Mouse (Mus musculus): Measurements from ENCODE around the gene Tns3.

Tns3 gene

DNA sequence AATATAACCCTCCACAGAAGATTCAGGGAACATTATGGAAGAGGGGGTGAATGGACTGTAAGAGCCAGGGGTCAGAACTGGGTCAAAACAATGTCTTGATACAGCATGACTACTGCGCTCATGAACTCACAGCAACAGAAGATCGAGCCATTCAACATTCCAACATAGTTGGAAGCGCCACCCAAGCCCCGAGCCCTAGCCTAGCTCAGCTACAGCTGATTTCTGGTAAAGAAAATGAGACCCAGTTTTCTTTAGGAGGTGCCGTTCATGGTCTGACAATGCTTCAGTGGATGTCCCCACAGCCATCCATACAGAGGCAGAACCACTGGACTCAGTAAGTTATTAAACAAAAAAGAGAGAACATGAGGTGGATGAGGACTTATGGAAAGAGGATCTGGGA is 224.1 kb downstream of the Tns3 start:
- no peak for DNase-seq (ENCODE audit: low read depth)

DNA sequence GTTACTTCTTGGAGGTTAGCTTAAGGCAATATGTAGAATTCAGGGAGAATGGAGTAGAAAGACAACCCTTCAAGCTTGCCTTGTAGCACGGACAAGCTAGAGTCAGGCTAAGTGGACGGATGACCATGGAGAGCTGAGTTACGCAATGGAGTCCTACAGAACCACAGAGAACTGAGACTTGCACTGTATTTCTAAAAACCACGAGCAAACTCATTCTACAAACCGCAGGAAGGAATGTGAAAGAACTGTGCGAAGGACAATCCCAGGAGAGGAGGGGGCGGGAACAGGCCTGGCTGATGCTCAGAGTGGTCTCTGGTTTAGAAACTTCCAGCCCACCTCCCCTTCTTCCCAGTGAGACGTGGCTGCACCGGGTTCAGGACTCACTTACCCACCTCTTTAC is 225.3 kb downstream of the Tns3 start:
- DNase-seq (ENCODE audit: low read depth): peak; percentile 65

GRCm38 (mm10) chr11:8438269-8438668 is 226.1 kb downstream of the Tns3 start:
- no peak for DNase-seq (ENCODE audit: low read depth)

- no peak for DNase-seq (ENCODE audit: low read depth)
Measured at GRCm38 (mm10) chr11:8435101-8435500, 229.2 kb downstream of the Tns3 start.

- DNase-seq (ENCODE audit: low read depth): no peak
Measured at GRCm38 (mm10) chr11:8434366-8434765, 230.0 kb downstream of the Tns3 start.

- DNase-seq (ENCODE audit: low read depth): no peak
Measured at GRCm38 (mm10) chr11:8433443-8433842, 230.9 kb downstream of the Tns3 start.

DNA sequence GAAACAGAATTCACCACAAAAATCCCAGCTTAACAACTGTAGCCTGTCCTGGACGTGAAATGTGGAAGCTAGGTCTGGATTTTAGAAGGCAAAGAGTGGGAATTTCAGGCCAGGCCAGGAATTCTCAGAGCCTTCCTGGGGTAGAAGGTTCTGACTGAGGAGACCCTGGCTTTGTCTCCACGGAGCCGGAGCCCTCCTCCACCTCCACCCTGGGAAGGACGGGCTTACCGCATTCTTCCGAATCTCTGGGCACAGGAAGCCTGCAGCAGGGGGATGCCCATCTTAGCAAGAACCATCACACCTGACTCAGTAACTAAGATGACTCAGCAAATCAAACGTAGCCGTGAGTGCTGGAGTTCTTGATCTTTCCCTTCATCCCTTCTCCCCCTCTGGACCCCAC is 231.4 kb downstream of the Tns3 start:
- no peak for DNase-seq (ENCODE audit: low read depth)

DNA sequence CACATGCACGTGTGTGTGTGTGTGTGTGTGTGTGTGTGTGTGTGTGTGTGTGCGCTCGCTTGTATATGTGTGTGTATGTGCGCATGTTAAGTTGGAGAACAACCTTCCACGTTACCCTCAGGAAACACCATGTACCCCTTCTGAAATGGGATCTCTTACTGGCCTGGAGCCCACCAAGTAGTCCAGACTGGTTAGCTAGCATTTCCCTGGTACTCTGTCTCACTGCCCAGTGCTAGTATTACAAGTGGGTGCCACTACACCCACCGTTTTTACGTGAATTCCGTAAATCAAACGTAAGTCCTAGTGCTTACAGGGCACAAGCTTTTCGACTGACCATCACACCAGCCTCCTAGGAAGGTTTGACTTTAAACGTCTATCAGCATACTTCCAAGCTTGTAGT is 236.7 kb downstream of the Tns3 start:
- no peak for DNase-seq (ENCODE audit: low read depth)

GRCm38 (mm10) chr11:8425226-8425570 is 239.1 kb downstream of the Tns3 start:
- no peak for DNase-seq (ENCODE audit: low read depth)

DNA sequence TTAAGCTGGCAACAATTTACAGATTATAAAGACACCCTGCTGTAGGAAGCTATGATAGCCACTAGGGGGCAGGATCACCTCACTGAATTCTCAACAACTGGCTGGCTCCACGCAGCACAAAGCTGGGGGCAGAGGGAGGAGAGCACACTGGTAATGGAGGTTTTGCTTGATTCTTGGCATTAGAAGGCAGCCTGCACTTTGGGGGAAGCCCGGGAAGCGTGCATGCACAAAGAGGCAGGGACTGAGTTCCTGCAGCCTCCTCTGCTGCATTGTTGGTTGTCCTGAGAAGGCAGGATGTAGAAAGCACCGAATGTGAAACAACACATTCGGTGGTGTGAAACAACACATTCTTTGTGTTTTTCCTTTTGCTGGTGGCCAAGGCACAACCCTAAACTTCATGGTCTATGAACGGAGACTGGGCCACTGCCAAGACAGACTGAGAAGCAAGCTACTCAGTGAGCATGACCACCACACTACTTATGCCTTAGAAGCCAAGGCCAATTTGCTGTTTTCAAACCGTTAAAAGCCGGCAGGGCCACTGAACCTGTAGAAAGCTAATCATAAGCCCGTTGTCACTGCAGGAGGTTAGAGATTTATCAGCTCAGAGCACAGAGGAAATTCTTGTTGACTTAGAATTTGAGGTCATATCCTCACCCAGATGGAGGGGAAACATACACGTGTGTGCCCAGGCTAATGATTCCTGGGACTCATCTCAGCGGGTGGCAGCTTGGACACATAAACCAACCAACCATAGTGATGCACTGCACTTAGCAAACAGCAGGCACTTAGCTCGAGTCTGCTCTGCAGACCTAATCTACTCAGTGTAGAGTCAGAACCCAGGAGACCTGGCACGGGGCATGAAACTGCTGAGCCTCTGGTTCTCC is 239.8 kb downstream of the Tns3 start:
- DNase-seq (ENCODE audit: low read depth): peak; percentile 79

GRCm38 (mm10) chr11:8405225-8405899 is 259.0 kb downstream of the Tns3 start:
- DNase-seq (ENCODE audit: low read depth): peak; percentile 54

DNA sequence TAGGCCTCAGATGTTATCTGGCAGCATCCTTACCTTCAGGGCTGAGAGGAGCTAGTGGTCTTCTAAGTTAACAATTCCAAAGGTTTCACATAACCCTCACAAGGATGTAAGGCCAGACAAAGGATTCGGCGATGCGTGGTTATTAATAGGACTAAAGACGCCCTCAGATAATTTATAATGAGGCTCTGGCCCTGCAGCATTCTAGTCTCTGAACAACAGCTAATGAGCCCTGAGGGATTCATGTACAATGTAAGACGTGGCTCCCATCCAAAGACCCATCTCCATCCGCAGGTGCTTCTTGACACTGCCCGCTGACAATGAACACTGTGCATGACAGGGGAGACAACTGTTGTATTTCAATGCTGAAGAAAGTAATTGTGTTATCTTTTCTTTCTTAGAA is 263.0 kb downstream of the Tns3 start:
- no peak for DNase-seq (ENCODE audit: low read depth)

DNA sequence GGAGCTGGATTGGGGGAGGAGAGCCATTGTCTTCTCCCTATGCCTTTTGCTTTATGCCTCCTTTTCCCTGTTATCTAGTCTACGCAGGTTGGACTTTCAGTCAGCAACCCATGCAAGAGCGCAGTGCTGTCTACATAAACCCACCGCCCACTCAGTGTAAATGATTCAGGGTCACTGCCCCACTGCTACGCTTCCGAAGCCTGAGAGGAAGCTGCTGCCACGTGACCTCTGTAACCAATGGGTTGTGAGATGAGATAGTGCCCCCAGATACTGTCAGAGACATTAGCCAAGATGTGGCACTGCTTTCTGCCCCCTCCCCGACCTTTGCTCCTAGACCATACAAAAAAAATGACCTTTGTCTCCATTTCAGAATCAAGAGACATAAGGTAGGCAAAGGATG is 268.0 kb downstream of the Tns3 start:
- no peak for DNase-seq (ENCODE audit: low read depth)

- DNase-seq (ENCODE audit: low read depth): no peak
Measured at GRCm38 (mm10) chr11:8391564-8391963, 272.8 kb downstream of the Tns3 start.

DNA sequence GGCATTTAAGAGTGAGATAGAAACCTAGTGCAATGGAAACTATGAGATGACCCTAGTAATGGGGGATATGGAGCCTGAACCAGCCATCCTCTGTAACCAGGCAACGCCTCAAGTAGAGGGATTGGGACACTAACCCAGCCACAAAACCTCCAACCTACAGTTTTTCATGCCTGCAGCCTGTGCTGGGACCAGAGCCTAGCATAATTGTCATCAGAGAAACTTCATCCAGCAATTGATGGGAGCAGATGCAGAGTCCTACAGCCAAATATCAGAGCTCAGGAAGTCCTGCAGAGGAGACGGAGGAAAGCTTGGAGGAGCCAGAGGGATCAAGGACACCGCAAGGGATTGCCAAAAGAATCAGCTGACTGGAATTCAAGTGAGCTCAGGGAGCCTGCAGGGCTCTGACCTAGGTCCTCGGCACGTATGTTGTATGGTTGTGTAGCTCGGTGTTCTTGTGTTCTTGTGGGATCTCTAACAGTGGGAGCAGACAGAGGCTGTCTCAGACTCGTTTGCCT is 278.4 kb downstream of the Tns3 start:
- DNase-seq (ENCODE audit: low read depth): no peak
